Mouse (Mus musculus): ENCODE results near the gene Supt5.

- TF ChIP-seq CTCF (IDR thresholded peaks at IDR 0.05; ENCODE audit: borderline replicate concordance, insufficient read depth, low read length) (no peak), POLR2A (IDR thresholded peaks at IDR 0.05; ENCODE audit: low read depth, low read length) (peak; percentile 67)
These were observed 11.8 kb upstream of the Supt5 start, which contains the start of gene Rps16 for GRCm38 (mm10) chr7:28350155-28350883.

All from embryonic fibroblast, embryonic 13.5 days (primary cell).